Mouse (Mus musculus): ENCODE measurements at regions not wholly inside any gene's neighbourhood (a gene's known extent, or its start where the extent isn't known, plus 50 kb on each side); places are given as distances from the start of the nearest gene placed in this dataset.

DNA sequence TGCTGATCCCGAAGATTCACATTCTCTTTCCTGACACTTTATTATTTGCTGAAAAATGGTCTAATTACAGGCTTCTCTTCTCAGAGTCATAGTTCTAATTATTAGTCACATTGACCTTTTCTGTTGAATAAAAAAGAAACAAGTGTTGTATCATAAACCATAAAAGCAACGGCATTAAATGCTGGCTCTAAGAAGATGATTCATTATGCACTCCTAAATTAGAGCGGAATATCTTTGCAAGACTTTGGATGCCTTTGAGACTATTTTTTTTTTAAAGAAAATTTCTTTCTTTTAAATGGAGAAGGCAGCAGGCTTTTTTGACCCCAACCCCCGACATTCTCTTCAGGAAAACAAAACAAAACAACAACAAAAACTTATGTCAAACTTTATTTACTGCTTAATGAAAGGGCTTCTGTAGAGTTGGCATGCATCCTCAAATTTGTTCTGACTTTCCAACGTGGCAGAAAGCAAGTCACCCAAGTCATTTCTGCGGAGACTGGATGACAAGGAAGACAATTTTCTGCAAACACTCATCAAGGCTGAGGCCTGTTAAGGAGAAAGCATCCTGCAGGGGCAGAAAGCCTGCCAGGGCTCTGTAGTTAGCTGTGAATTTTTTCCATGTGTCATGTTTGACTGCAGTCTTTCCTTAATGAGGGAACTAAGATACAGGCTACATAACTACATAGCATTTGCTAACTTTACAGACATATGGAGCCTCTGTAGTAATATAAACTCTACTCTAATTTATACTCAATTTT is 205.1 kb downstream of the 1700017N19Rik start:
- TF ChIP-seq CTCF (IDR thresholded peaks at IDR 0.05; ENCODE audit: borderline replicate concordance, insufficient read depth, low read depth, low read length) (no peak), POLR2A (IDR thresholded peaks at IDR 0.05; ENCODE audit: borderline replicate concordance, insufficient read depth, low read length) (no peak)

Measured in cerebellum, adult 2 months (tissue).